Mouse (Mus musculus): ENCODE measurements around the gene Tcea3. TPM values are rescaled to one million over a fixed set of nuclear protein-coding genes. Genes with fewer than 3 reads are reported as not detected.

The Tcea3 gene
- polyA plus RNA-seq, 1 experiment = 42.6 TPM

DNA sequence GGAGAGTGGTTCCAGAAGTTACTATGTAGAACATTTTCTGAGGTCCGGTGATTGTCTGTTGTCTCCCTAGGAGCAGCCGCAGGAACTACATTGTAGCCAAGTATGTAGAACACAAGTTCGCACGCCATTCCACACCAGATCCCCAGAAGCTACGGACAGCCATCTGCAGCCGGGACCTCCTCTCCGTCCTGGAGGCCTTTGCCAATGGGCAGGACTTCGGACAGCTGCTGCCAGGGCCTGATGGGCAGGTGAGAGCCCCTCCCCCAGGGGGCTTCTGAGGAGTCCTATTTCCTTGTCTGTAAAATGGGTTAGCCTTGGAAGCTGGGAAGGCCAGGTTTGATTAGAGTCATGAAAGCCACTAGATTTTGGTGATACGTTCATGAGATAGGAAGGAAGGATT, 8.4 kb upstream of the Tcea3 start:
- DNase-seq (ENCODE audit: low spot score) = no peak

DNA sequence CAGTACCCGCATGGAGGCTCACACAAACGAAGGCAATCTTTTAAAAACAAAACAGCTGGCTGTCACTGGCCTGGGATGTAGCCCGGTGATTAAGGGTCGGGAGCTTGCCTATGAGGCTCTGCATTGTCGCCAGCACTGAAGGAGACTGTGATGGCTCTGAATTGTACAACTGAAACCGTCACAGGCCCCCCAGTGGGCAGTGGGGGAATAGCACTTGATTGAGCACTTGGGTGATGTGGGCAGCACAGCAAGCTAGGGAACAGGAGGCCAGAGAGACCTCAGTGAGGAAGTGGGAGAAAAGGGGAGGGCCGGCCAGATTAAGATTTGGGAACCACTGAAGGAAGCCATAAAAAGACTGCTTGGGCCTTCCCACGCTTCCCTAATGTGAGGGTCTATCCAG, 7.9 kb upstream of the Tcea3 start:
- DNase-seq (ENCODE audit: low spot score) = peak; percentile 68

DNA sequence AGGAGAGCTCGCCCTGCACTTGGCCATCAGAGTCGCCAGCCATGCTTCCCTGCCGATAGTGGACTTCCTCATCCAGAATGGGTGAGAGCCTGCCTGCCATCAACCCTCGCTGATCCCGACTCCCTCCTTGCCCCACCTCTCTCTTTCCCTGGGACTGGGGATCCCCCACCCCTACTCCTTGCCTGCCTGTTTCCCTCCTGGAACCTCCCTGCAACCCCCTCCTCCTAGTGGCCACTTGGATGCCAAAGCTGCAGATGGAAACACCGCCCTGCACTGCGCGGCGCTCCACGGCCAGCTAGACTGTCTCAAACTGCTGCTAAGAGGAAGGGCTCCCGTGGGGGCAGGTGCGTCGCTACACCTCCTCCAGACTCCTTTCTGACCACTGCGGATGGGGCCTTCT, 7.4 kb upstream of the Tcea3 start:
- DNase-seq (ENCODE audit: low spot score) = no peak

DNA sequence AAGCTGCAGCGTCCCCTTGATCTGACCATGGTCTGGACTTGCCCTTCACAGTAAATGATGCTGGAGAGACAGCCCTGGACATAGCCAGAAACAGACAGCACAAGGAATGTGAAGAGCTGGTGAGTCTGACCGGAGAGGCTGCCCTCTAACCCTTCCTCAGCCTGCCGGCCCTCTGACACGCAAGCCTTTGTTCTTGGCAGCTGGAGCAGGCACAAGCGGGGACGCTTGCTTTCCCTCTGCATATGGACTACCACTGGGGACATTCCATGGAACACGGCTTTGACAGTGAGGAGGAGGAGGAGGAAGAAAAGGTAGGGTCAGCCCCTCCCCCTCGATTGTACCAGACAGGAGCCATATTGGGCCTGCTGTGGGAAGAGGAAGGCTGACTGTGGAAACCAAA, 6.6 kb upstream of the Tcea3 start:
- DNase-seq (ENCODE audit: low spot score) = no peak

DNA sequence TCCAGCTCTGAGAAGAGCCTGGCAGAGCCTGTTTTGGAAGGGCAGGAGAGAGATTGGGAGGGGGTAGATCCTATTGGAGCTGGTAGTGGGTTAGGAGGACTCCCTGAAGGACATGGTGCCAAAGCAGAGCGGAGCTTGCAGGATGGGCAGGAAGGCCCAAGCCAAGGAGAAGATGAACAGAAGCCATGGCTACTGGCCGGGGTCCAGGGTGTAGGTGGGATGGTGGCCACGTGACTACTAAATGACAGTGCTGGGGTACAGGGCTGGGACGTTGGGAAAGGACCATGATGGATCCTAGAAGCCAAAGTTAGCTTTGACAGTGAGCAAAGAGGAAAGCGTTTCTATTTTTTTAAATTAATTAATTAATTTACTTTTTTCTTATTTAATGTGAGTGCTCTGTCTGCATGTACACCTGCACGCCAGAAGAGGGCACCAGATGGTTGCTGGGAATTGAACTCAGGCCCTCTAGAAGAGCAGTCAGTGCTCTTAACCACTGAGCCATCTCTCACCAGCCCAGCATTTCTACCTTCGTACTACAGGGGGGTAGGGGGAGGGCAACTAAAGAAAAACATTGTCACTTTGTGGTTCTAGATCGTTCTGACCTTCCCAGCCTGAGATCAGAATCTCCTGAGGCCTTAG, 5.3 kb upstream of the Tcea3 start:
- no peak for DNase-seq (ENCODE audit: low spot score)

DNA sequence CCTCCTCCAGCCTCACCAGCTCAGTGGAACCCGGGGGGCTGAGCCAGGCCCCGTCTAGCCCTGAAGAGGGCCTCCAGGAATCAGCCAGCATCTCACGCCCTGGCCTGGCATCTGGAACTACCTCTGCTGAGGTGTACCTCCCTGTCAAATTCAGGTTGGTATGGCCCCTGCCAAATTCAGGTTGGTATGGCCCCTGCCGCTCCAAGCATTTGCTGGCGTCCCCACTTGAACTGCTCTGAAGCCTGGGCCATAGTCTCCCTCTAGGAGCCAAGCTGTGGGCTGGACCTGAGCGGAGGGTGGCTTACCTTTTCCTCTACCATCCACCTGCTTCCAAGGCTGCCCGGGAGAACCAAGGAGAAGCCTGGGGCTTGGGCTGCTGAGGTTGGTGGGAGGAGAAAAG, 4.8 kb upstream of the Tcea3 start:
- no peak for DNase-seq (ENCODE audit: low spot score)

DNA sequence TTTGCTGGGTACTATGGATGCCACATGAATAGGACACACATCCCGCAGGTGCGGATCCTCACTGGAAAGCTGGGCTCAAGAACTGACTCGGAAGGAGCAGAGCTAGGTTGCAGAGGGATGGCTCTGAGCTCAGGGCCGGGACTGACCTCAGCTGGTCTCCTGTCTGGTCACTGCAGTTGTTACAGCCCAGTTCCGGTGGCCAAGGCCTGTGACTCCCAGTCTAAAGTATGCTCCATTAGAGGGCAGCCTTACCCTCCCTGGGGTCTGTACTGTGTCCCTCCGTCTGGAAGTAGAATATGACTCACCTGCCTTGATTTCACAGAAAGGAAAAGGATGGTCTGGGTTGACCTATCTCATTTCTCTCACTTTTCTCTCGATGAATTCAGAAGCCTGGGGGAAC, 3.3 kb upstream of the Tcea3 start:
- DNase-seq (ENCODE audit: low spot score) = no peak

DNA sequence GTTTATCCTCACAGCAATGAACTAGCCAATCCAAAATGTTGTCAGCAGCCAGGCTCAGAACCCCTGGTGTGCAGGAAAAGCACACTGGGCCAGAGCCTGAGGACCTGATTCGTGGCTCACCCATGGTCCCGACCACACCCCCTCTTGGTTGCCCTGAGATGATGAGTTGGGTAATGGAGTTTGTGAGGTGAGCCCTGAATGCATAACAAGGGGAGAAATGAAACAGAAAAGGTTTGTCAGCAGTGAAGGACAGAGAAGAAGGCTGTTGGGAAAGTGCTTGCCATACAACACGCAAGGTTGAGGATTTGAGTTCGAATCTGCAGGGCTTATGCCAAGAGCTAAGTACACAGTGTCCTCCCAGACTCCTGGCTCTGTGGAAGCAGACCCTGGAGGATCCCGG, 1.8 kb upstream of the Tcea3 start:
- no peak for DNase-seq (ENCODE audit: low spot score)

DNA sequence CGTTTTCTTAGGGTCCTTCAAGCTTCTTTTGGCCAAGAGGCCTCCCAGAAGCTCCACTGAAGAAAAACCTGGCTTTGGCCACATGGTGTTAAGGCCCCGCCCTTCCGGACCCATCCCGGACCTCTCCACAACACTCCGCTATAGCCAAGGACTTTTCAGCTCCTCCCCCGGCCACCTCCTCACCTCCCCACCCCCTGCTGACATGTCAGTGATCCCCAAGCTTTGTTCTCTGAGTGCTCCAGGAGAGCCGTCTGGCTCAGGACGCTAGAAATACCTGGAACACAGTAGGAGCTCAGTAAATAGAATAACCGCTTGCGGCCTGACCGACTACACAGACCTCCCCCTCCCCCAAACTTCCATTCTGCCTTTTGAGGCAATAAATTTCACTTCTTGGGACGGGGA, 960 bp upstream of the Tcea3 start:
- no peak for DNase-seq (ENCODE audit: low spot score)

DNA sequence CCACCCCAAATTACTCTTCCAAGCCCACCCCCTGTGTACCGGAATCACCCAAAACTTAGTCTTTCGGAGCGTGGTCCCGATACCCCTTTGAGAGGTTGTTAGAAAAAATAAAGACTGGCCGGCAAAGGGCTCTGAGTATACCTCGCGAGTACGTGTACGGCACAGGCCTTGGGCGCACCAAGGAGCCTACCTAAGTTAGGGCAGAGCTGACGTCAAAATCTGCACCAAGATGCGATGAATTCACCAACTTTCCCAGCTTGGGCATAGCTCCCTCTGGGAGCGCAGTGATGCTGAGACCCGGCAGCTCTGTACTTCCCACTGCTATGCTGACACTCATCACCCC, 172 bp upstream of the Tcea3 start:
- DNase-seq (ENCODE audit: low spot score) = no peak

DNA sequence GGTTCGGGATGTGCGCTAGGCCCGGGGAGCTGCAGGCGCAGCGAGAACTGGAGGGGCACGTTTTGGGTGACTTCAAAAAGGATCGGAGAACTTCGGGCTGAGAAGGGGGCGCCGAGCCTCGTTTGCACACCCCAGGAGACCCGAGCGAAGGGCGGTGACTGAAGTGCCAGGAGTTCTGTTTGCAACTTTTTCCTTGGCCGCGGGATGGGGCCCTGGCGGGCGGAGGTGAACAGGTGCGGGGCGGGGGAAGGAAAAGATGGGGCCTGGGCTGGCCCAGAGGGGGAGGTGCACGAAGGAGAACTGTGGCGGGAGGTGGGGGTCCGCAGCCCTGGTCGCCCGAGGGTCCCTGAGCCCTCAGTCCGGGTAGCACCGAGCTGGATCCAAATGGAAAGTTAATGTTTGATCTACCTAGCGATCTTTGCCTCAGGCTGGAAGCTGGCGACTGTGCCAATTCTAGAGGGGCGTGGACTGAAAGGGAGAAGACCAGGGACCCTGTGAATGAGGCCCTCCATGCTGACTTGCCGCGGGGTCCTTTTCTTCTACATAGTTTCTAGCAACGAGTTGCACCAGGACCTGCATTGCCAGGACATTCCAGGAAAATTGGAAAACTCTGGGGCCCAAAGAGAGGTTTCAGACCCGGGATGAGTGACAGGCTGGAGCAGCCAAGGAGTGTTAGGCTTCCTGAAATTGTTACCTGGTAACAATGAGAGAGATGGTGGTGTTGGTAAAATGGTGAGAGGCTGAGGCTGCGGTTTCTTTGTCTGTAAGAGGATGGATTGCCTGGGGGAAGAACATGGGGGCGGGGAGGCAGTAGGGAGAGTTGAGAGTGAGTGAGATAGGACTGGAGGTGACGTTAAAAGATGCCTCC, 1.2 kb downstream of the Tcea3 start:
- no peak for DNase-seq (ENCODE audit: low spot score)

DNA sequence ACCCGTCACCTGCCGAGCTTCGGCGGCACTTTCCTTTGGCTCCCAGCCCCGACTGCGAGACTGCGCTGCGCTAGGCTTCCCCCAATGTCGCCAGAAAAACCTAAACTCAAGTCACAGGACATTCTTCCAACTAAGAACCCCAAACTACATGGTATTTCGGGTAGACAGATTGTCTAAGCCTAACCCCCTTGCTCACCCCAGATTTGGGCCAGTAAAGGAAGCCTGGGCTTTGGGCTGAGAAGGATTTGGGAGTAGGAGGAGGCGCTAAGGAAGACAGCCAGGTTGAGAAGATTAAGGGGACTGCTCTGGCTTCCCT, 1.8 kb downstream of the Tcea3 start:
- no peak for DNase-seq (ENCODE audit: low spot score)

DNA sequence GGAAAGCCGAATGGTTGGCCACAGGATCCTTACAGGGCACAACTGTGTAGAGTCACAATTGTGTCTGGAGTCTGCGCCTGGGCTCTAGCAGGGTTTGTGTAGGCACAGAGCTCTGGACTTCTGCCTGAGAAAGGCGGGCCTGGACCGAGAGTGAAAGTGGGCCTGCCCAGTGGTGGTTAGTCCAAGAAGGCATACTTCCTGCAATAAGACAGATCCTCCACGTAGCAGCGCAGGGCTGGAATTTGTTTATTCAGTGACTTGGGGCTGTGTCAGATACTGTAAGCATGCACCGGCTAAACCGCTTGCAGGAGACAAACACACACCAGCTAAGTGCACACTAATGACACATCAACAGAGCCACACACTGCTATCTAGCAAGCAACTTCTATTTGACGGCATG, 2.3 kb downstream of the Tcea3 start:
- peak; percentile 58 for DNase-seq (ENCODE audit: low spot score)

DNA sequence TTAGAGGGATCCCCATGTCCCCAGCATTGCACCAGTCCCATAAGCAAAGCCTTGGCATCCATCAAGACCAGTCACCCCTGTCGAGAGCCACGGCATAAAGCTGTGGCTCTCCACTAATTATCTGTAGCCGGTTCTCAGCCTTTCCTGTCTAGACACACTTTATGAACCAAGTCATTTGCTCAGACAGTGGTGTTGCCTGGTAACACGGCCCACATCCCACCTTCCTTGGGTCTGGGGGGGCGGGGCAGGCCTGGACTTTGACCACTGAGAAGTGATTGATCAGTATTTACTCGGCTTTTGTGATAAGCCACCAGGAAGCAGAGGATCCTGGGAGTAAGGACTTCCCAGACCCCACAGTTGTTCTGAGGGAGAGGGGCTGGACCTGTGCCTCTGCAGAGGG, 8.4 kb downstream of the Tcea3 start:
- no peak for DNase-seq (ENCODE audit: low spot score)

DNA sequence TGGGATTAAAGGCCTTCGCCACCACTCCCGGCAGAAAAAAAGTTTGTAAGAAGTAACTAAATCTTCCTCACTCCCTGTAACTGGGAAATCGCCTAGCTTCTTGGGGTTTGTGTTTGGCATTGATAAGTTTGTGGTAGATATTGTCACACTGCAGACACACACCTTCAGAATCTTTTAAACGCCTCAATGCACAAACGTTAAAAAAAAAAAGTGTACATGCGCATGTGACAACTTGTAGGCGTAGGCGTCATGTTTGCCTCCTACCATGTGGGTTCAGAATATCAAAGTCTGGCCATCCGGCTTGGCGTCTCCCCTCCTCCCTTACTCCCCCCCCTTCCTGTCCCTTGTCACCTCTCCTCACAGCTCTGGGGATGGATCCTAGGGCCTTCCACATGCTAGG, 9.2 kb downstream of the Tcea3 start:
- no peak for DNase-seq (ENCODE audit: low spot score)

DNA sequence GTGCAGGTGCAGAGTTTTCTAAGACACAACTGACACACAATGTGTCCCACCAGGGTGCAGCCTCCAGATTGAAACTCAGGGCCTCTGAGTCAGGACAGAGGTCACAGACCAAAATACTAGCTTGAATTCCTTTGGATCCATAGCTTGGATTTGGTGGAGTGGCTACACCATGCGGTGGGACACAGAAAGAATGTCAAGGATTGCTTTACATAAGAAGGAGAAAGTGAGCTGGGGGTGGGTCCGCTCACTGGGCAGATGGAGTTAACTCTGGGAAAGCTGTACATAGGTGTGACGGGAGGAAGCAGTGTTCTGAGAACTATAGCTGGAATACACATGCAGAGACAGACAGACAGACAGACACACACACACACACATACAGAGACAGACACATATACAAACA, 12.4 kb downstream of the Tcea3 start:
- no peak for DNase-seq (ENCODE audit: low spot score)

DNA sequence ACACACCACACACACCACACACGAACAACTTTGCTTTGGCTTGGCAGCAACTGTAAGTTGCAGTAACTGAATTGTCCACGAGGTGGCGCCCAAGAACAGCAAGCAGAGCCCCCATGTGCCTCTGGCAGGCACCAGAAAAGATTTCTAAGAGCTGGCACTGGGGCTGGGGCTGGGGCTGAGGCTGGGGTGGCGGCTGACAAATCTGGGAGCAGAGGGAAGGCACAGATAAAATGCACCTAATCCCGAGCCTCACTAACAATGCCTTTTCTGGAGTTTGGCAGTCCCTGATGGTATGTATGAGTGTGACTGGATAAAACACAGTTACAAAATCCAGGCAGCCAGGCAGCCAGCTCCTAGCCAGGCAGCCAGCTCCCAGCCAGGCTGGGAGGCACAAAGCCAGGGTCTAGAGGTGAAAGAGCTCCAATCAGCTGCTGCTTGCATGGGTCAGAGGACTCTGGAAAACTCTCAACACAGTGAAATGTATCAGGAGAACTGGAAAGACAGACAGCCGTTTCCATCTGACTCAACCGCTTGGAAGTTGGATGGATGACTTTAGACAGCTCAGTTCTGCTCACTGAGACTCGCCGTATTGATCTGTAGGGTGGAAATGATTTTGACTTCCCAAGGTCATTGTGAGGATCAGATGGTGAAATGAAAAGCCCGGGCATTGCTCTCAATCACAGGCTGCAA, 13.1 kb downstream of the Tcea3 start:
- peak; percentile 71 for DNase-seq (ENCODE audit: low spot score)

DNA sequence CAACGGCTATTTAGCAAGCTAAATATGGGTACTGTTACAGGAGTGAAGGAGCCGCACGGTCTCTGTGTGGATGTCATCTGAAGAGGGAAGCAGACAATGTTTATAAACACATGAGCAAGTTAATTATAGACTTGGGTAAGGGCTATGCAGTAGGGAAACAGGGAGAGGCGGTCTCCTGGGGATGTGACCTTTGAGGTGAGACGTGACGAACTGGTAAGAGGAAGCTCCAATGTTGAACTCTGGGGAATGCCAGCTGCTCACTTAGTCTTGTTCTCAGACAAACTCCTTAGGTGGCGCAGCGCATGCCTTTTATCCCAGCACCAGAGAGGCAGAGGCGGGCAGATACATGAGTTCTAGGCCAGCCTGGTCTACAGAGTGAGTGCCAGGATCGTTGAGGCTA, 14.4 kb downstream of the Tcea3 start:
- no peak for DNase-seq (ENCODE audit: low spot score)

DNA sequence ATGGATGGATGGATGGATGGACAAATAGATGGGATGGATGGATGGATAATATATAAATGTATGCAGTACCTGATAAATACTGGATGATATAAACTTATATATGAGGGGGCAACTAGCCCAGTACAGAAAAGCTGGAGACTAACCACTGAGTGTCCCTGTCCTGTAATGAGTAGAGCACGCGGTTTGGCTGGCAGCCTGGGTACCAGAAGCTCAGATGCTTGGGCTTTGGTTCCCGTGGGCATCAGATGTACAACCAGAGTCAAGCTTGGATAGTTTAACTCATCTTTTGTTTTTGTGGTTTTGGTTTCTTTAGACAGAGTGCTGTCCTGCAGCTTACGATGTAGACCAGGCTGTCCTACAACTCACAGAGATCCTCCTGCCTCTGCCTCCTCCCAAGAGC, 16.0 kb downstream of the Tcea3 start:
- DNase-seq (ENCODE audit: low spot score) = no peak

DNA sequence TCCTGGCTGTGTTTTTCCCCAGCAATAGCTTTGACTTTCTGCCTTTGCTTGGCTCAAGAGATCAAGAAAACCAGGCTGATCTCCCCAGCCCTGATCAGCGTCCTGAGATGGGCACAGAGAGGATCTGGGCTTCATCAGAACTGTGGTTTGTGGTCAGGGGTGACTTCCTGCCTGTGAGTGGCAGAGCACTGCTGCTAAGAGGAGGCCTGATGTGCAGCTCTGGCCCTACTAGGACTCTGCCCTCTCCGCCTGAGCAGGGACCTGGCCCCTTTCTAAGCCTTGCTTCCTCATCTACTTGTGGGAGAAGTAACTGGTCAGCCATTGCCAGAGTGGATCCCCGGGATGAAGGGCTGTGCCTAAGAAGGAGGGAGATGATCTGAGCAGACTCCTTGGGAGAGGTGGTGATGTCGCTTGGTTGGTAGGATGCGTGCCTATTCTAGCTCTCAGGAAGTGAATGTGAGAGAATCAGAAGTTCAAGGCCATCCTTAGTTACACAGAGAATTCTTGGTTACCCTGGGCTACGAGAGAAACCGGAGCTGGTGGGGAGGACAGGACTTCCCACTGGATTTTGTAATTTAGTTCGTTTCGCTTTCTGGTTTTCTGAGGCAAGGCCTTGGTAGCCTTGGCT, 19.3 kb downstream of the Tcea3 start:
- no peak for DNase-seq (ENCODE audit: low spot score)

DNA sequence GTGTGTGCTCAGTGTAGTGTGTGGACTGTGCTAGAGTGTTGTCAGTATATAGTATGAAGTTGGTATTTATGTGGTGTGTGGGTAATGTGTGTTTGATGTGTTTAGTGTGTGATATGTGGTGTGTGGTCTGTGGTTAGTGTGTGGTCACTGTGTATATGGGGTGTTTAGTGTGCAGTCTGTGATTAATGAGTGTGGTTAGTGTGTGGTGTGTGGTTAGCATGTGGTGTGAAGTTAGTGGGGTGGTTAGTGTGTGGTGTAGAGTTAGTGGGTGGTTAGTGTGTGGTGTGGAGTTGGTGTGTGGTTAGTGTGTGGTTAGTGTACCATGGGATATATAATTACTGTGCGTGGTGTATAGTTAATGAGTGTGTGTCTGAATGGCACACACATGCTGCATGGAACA, 21.4 kb downstream of the Tcea3 start:
- no peak for DNase-seq (ENCODE audit: low spot score)

DNA sequence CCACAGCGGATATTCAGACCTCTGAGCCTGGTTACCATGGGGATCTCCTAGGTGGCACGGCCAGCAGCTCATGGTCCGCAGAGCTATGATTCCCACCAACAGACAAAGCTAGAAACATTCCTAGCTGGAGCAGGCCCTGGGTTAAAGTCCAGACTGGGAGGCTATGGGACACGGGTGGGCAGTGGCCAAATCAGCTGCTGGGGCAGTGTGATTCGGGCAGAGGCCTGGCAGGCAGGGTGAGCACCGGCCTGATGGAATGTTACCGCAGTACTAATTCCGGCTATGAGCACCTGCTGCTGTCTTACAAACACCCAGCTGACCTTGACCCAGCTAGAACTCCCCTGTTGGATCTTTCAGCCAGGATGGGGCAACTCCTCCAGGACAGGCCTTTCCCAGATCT, 23.1 kb downstream of the Tcea3 start:
- no peak for DNase-seq (ENCODE audit: low spot score)

DNA sequence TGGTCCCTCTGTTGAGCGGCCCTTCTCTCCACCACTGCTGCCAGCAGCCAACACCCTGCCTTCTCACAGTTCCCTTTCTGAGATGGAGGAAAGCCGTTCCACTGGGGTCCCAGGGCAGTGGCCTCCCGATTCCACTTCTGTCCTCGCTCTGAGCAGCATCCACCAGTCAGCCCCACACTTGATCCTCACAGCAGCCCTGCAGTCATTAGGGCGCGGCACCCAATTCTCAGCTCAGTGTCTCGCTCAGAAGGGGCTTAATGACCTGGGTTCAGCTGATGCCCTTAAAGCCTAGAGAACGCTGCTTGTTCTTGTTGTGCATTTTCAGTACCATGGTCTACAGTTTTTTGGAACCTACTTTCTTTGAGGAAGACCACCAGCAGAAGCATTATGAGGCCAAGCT, 33.6 kb downstream of the Tcea3 start:
- no peak for DNase-seq (ENCODE audit: low spot score)

All from urinary bladder, adult 2 months (tissue).